Mouse (Mus musculus): ENCODE results near the gene Slc35d1. TPM values are rescaled to one million over a fixed set of nuclear protein-coding genes. Genes with fewer than 3 reads are reported as not detected.

Gene Slc35d1
- polyA plus RNA-seq (2012; rRNA removed): 7.1 and 14.3 TPM in 2 replicates

DNA sequence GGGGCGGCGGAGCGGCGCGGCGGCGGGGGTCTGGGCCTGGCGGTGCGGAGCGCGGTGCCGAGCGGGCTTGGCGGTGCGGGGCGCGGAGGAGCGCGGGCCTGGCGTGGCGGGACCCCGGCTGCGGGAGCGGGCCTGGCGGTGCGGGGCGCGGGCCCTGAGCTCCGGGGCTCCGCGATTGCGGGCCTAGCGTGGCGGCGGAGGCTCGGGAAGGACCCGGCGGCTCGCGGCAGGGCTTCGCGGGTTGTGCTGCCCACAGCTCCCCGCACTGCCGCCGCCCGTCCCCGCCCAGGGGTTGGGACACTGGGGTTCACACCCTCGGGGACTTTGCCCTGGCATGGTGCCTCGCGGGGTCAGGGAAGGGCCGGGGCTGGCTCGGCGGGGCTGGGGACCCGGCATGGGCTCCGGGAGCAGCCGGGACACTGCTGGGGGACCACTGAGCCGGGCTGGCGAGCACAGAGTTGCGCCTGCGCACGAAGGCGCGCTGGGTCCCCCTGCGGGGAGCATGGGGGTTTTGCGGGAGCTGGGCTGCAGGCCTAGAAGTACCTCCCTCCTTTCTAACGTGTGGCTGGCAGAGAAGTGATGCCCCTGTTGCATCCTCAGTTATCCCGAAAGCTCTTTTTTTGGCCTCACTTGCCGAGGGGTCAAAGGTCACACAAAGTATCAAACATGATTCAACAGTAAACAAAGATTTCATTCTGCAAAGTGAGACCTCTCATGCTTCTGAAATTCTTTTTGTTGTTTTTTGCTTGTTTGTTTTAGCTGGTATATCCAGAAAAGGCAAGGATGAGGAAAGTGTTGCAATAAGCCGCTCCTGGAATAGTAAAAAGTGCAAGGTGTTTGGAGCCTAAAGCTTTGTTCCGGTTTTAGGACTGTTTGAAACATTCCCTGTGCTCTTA lies at the start of gene Slc35d1:
Slc35d1 (minus strand) TSS at position 240 of the 896 bp plus-strand sequence.

Other genes with a start within 250 kb of the Slc35d1 start
- gene Tctex1d1, start 236.6 kb downstream of the Slc35d1 start, polyA plus RNA-seq (2012; rRNA removed): 0.22 and 0.59 TPM in 2 replicates
- gene Insl5, start 188.3 kb downstream of the Slc35d1 start, polyA plus RNA-seq (2012; rRNA removed): not detected in 2 replicates
- 11.2 and 16.6 TPM in 2 replicates for gene Mier1, start 100.8 kb downstream of the Slc35d1 start, polyA plus RNA-seq (2012; rRNA removed)
- gene Wdr78, start 100.6 kb downstream of the Slc35d1 start, polyA plus RNA-seq (2012; rRNA removed): 2.1 and 3.4 TPM in 2 replicates
- not detected in 2 replicates for gene 4921539E11Rik, start 75.7 kb upstream of the Slc35d1 start, polyA plus RNA-seq (2012; rRNA removed)
- 7.2 and 7.6 TPM in 2 replicates for gene Oma1, start 98.6 kb upstream of the Slc35d1 start, polyA plus RNA-seq (2012; rRNA removed)

Data from ovary, adult 2 months (tissue).